Mouse (Mus musculus): Measurements from ENCODE around the gene Zdhhc22. TPM values are rescaled to one million over a fixed set of nuclear protein-coding genes. Genes with fewer than 3 reads are reported as not detected.

Zdhhc22 gene
- polyA plus RNA-seq (2014; fragmentation: Illumina TruSeq; extraction: RNeasy Lipid Tissue Mini Kit (QIAGEN cat#74804); ENCODE audit: low read depth, low replicate concordance): not detected

GRCm38 (mm10) chr12:86989890-86990754 is at the start of gene Zdhhc22:
Gene Zdhhc22 (minus strand): TSS chr12:86990430.

GRCm38 (mm10) chr12:87021040-87021439 is 30.8 kb upstream of the Zdhhc22 start, which contains the start of gene Tmem63c:
Gene Tmem63c (plus strand): TSS chr12:87021340.

DNA sequence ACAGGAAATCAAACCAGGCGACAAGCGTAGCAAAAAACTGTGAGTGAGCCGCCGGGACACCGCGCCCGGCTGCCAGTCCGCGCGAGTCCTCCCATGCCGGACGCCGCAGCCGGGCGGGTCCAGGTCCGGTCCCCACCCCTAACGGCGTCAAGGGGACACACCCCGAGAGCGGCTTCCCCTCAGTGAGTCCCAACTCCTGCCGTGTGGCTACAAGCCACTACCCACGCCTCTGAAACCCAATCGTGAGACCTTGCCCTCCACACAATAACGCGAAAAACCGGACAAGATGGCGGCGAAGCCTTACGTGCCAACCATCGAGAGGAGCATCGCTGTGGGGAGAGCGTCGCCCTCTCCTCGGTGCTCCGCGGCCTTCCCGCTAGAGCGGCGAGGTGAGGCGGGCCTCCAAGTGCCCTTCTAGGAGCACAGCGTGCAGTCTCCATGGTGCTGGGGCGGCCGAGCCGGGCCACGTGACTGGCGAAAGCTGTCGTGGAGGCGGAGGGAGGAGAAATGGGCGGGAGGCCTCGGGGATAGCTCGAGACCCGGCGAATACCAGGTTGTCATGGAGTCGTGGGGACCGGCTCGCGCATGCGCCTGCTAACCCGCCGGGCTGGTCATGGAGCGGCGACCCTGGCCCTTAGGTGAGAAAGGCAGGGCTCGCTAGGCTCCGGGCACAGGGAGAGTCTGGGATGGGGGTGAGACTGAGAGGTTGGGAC is 43.2 kb downstream of the Zdhhc22 start, which contains the start of gene Cipc:
TSS of gene Cipc (plus strand) at position 182 of the 713 bp plus-strand sequence.

Other genes starting within 250 kb of the Zdhhc22 start
- gene Irf2bpl, start 105.6 kb downstream of the Zdhhc22 start, polyA plus RNA-seq (2014; fragmentation: Illumina TruSeq; extraction: RNeasy Lipid Tissue Mini Kit (QIAGEN cat#74804); ENCODE audit: low read depth, low replicate concordance): 7.8 TPM
- 17.1 TPM for gene Cipc, start 43.4 kb downstream of the Zdhhc22 start, polyA plus RNA-seq (2014; fragmentation: Illumina TruSeq; extraction: RNeasy Lipid Tissue Mini Kit (QIAGEN cat#74804); ENCODE audit: low read depth, low replicate concordance)
- not detected for gene Tmem63c, start 30.9 kb upstream of the Zdhhc22 start, polyA plus RNA-seq (2014; fragmentation: Illumina TruSeq; extraction: RNeasy Lipid Tissue Mini Kit (QIAGEN cat#74804); ENCODE audit: low read depth, low replicate concordance)
- not detected for gene Ngb, start 112.1 kb upstream of the Zdhhc22 start, polyA plus RNA-seq (2014; fragmentation: Illumina TruSeq; extraction: RNeasy Lipid Tissue Mini Kit (QIAGEN cat#74804); ENCODE audit: low read depth, low replicate concordance)
- 949 TPM for gene Gstz1, start 156.7 kb upstream of the Zdhhc22 start, polyA plus RNA-seq (2014; fragmentation: Illumina TruSeq; extraction: RNeasy Lipid Tissue Mini Kit (QIAGEN cat#74804); ENCODE audit: low read depth, low replicate concordance)
- gene Pomt2, start 157.5 kb upstream of the Zdhhc22 start, polyA plus RNA-seq (2014; fragmentation: Illumina TruSeq; extraction: RNeasy Lipid Tissue Mini Kit (QIAGEN cat#74804); ENCODE audit: low read depth, low replicate concordance): 6.8 TPM
- not detected for gene Samd15, start 209.3 kb upstream of the Zdhhc22 start, polyA plus RNA-seq (2014; fragmentation: Illumina TruSeq; extraction: RNeasy Lipid Tissue Mini Kit (QIAGEN cat#74804); ENCODE audit: low read depth, low replicate concordance)
- gene Tmed8, start 210.0 kb upstream of the Zdhhc22 start, polyA plus RNA-seq (2014; fragmentation: Illumina TruSeq; extraction: RNeasy Lipid Tissue Mini Kit (QIAGEN cat#74804); ENCODE audit: low read depth, low replicate concordance): 1.8 TPM
- not detected for gene Noxred1, start 248.3 kb upstream of the Zdhhc22 start, polyA plus RNA-seq (2014; fragmentation: Illumina TruSeq; extraction: RNeasy Lipid Tissue Mini Kit (QIAGEN cat#74804); ENCODE audit: low read depth, low replicate concordance)

All from liver, adult 10 weeks (tissue).